8 mouse cellular contexts compared by ENCODE assay signal in genomic region chr7:79607263-79607921, GRCm38 (mm10). TPM values are rescaled to one million over a fixed set of nuclear protein-coding genes. Genes with fewer than 3 reads are reported as not detected.
DNase-seq lines count a peak whose midpoint lies in the region; ATAC-seq and TF ChIP-seq lines count a peak whose summit lies in the region.

No protein-coding gene starts in this region.

- DNase-seq in heart, embryonic 10.5 days (ENCODE audit: low spot score): no peak
- DNase-seq in heart, adult 18-20 months: no peak
- peak; percentile 64 for DNase-seq in MEL (ENCODE audit: low read depth, low spot score)
- DNase-seq in retina, embryonic 14.5 days (ENCODE audit: low spot score): peak; percentile 81
- DNase-seq in gastrocnemius, postnatal 36 days: no peak
- DNase-seq in right cerebral cortex, postnatal 36 days (ENCODE audit: low spot score in 2 of 2): no peak

- TF ChIP-seq RAD21 in MEL (IDR thresholded peaks at IDR 0.05; ENCODE audit: low read depth, low read length): no peak

- no peaks in the 10 kb centered on the region for H3K9me3 ChIP-seq in heart, embryonic 10.5 days
- no peaks in the 10 kb centered on the region for H3K9me3 ChIP-seq in MEL (replicated peaks; ENCODE audit: insufficient read depth, low read length)
- no peaks in the 10 kb centered on the region for H3K9me3 ChIP-seq in forebrain, embryonic 16.5 days (ENCODE audit: control insufficient read depth, low read length)
- H3K9me3 ChIP-seq in liver, embryonic 12.5 days (replicated peaks): no peaks in the 10 kb centered on the region

- H3K9ac ChIP-seq in MEL (ENCODE audit: control insufficient read depth, low read depth, low read length, poor library complexity, severe bottlenecking): no peak overlapping the region
- peak overlapping the region; percentile 43 for H3K9ac ChIP-seq in forebrain, embryonic 16.5 days (replicated peaks; ENCODE audit: low read depth, low read length)
- 0 out of 2 replicates have a peak overlapping the region, but pooled peaks have one; percentile 12 for H3K9ac ChIP-seq in liver, embryonic 12.5 days

- H3K27ac ChIP-seq in heart, embryonic 10.5 days: no peak overlapping the region
- no peak overlapping the region for H3K27ac ChIP-seq in MEL (ENCODE audit: control insufficient read depth, low read depth, low read length)
- H3K27ac ChIP-seq in forebrain, embryonic 16.5 days (ENCODE audit: low read length): no peak overlapping the region
- no peak overlapping the region for H3K27ac ChIP-seq in liver, embryonic 12.5 days

- intact Hi-C loops in gastrocnemius, postnatal 36 days (cut with DNase I): no loop called here

- no peaks in the 10 kb centered on the region for H3K36me3 ChIP-seq in heart, embryonic 10.5 days
- no peaks in the 10 kb centered on the region for H3K36me3 ChIP-seq in MEL (ENCODE audit: control insufficient read depth in 1 of 2, insufficient read depth in 2 of 2, low read length in 2 of 2)
- H3K36me3 ChIP-seq in forebrain, embryonic 16.5 days (ENCODE audit: control insufficient read depth, insufficient read depth): no peaks in the 10 kb centered on the region
- no peaks in the 10 kb centered on the region for H3K36me3 ChIP-seq in liver, embryonic 12.5 days

- no peak for TF ChIP-seq CTCF in MEL (IDR thresholded peaks at IDR 0.05 in 2 of 3, conservative IDR thresholded peaks at IDR 0.05 in 1 of 3; ENCODE audit: control insufficient read depth in 1 of 3, insufficient read depth in 1 of 3, low read depth in 2 of 3, low read length in 3 of 3, poor library complexity in 1 of 3, severe bottlenecking in 1 of 3)

- WGBS in heart, embryonic 10.5 days: 1% methylated on average over 25 of the region's 25 CpGs
- WGBS in forebrain, embryonic 16.5 days: 1% methylated on average over 25 of the region's 25 CpGs
- 2% methylated on average over 25 of the region's 25 CpGs for WGBS in liver, embryonic 12.5 days (ENCODE audit: insufficient replicate concordance)

- peak overlapping the region; percentile 68 for H3K4me2 ChIP-seq in forebrain, embryonic 16.5 days (ENCODE audit: low read length)
- peak overlapping the region; percentile 60 for H3K4me2 ChIP-seq in liver, embryonic 12.5 days

- H3K27me3 ChIP-seq in heart, embryonic 10.5 days (ENCODE audit: insufficient read depth, poor library complexity, severe bottlenecking): peaks cover 99% of the 10 kb centered on the region
- peaks cover 0 to 5% of the 10 kb centered on the region in 2 experiments; a peak in 2 of 4 replicates for H3K27me3 ChIP-seq in MEL (ENCODE audit: control insufficient read depth in 1 of 2, insufficient read depth in 2 of 2, low read length in 2 of 2)
- H3K27me3 ChIP-seq in forebrain, embryonic 16.5 days (replicated peaks; ENCODE audit: control insufficient read depth, insufficient read depth, low read length): no peaks in the 10 kb centered on the region
- H3K27me3 ChIP-seq in liver, embryonic 12.5 days (replicated peaks): peaks cover 81% of the 10 kb centered on the region

- TF ChIP-seq EP300 in MEL (IDR thresholded peaks at IDR 0.05; ENCODE audit: low read depth in 1 of 2, low read length in 2 of 2): no peak

- no peaks in the 10 kb centered on the region for H3K79me2 ChIP-seq in MEL (ENCODE audit: control insufficient read depth, insufficient read depth, low read length, poor library complexity)

- peak; percentile 74 for ATAC-seq in forebrain, embryonic 16.5 days
- ATAC-seq in liver, embryonic 12.5 days: 0 out of 2 replicates have a peak, but pooled peaks have one; percentile 44

- H3K4me1 ChIP-seq in heart, embryonic 10.5 days: peaks cover 14% of the 10 kb centered on the region
- H3K4me1 ChIP-seq in MEL (ENCODE audit: control insufficient read depth in 1 of 2, insufficient read depth in 2 of 2, low read length in 2 of 2): peaks cover 0 to 4% of the 10 kb centered on the region in 2 experiments; a peak in 2 of 4 replicates
- peaks cover 10% of the 10 kb centered on the region; the same call in 1 of the 2 replicates for H3K4me1 ChIP-seq in forebrain, embryonic 16.5 days (replicated peaks; ENCODE audit: control insufficient read depth, insufficient read depth, low read length)
- H3K4me1 ChIP-seq in liver, embryonic 12.5 days: peaks cover 8% of the 10 kb centered on the region

- no peak for TF ChIP-seq POLR2A in MEL (IDR thresholded peaks at IDR 0.05; ENCODE audit: control insufficient read depth in 1 of 2, insufficient read depth in 1 of 2, low read depth in 1 of 2, low read length in 2 of 2, poor library complexity in 1 of 2)

- H3K4me3 ChIP-seq in heart, embryonic 10.5 days: peak overlapping the region; percentile 47
- H3K4me3 ChIP-seq in MEL (ENCODE audit: control insufficient read depth in 1 of 2, insufficient read depth in 1 of 2, low read depth in 2 of 2, low read length in 2 of 2): peak overlapping the region; percentile 11 to 24; a peak in 2 of 4 replicates
- H3K4me3 ChIP-seq in forebrain, embryonic 16.5 days (replicated peaks; ENCODE audit: low read length): peak overlapping the region; percentile 42
- peak overlapping the region; percentile 27 for H3K4me3 ChIP-seq in liver, embryonic 12.5 days

TF ChIP-seq in MEL, 35 proteins besides CTCF, POLR2A, EP300 and RAD21:
- TF ChIP-seq ETS1 (IDR thresholded peaks at IDR 0.05; ENCODE audit: low read depth, low read length) (no peak), KAT2A (conservative IDR thresholded peaks at IDR 0.05; ENCODE audit: low read depth, low read length) (no peak), MAFK (IDR thresholded peaks at IDR 0.05; ENCODE audit: borderline replicate concordance, low read depth, low read length) (no peak), UBTF (IDR thresholded peaks at IDR 0.05; ENCODE audit: borderline replicate concordance, insufficient read depth, low read depth, low read length) (no peak), ELF1 (IDR thresholded peaks at IDR 0.05; ENCODE audit: low read depth, low read length) (no peak), TCF12 (IDR thresholded peaks at IDR 0.05; ENCODE audit: low read depth, low read length) (no peak)

RNA-seq across cellular contexts. Expression of gene Rhcg, which starts 10.1 kb away (rescaled TPM):
- polyA plus RNA-seq in heart, embryonic 10.5 days (2016; fragmentation: Nextera tagmentation; extraction: Ambion mirVana): not detected in 2 replicates
- not detected for total RNA-seq in heart, adult 18-20 months (2021)
- not detected in 2 replicates for total RNA-seq in MEL (2012; rRNA removed)
- not detected for polyA plus RNA-seq in MEL (2012; ENCODE audit: insufficient read depth in 1 of 2, insufficient read length in 2 of 2, low read depth in 1 of 2, low replicate concordance in 2 of 2, missing spikeins in 1 of 2)
- polyA plus RNA-seq in forebrain, embryonic 16.5 days (2015; fragmentation: Nextera tagmentation; extraction: Ambion mirVana): 2.5 and 5.1 TPM in 2 replicates
- polyA plus RNA-seq in liver, embryonic 12.5 days (2016; fragmentation: Nextera tagmentation; extraction: Ambion mirVana): not detected in 2 replicates
- not detected for total RNA-seq in gastrocnemius, postnatal 36 days (2021)

RNA-seq across cellular contexts. Expression of gene Ticrr, which starts 52.6 kb away (rescaled TPM):
- 9.2 and 15.5 TPM in 2 replicates for polyA plus RNA-seq in heart, embryonic 10.5 days (2016; fragmentation: Nextera tagmentation; extraction: Ambion mirVana)
- total RNA-seq in heart, adult 18-20 months (2021): under 1 TPM; 0.10 TPM
- 10.6 and 12.9 TPM in 2 replicates for total RNA-seq in MEL (2012; rRNA removed)
- polyA plus RNA-seq in MEL (2012; ENCODE audit: insufficient read depth in 1 of 2, insufficient read length in 2 of 2, low read depth in 1 of 2, low replicate concordance in 2 of 2, missing spikeins in 1 of 2): 10 to 100 TPM; 23.8 to 55.6 TPM
- polyA plus RNA-seq in forebrain, embryonic 16.5 days (2015; fragmentation: Nextera tagmentation; extraction: Ambion mirVana): 2.7 and 3.5 TPM in 2 replicates
- 12.0 and 12.7 TPM in 2 replicates for polyA plus RNA-seq in liver, embryonic 12.5 days (2016; fragmentation: Nextera tagmentation; extraction: Ambion mirVana)
- under 1 TPM; 0.12 to 0.20 TPM for total RNA-seq in gastrocnemius, postnatal 36 days (2021)

Comparison
In these comparisons a context has a peak if more than half of its experiments do, and no peak if none do; other contexts are left out.
1. DNase-seq: peak in MEL (single experiment) and retina, embryonic 14.5 days (single experiment); none in heart, embryonic 10.5 days (single experiment), heart, adult 18-20 months (0 of 2), gastrocnemius, postnatal 36 days (0 of 2) and right cerebral cortex, postnatal 36 days (0 of 2).
2. Peak in every context shown above with its lines, with median percentiles within 50 percentile points of each other: H3K4me3 ChIP-seq.